Mouse (Mus musculus) forebrain, embryonic 15.5 days (tissue): ENCODE measurements around the gene Kcnk13. TPM values are rescaled to one million over a fixed set of nuclear protein-coding genes. Genes with fewer than 3 reads are reported as not detected.
"Not testable (repeated sequence)": the region's sequence is repeated elsewhere in the genome, so short reads cannot be mapped to it uniquely, and the experiment has no call there.

Experiments used
- ATAC-seq: fragments of 200-750 bp; cut with Nextera tagmentation; replicated peaks from 2 replicates; pipeline ENCODE4 v1.8.0; 2017; ENCODE audit warnings: mild to moderate bottlenecking, moderate TSS enrichment, moderate library complexity
- H3K27ac ChIP-seq: fragments of 300-500 bp; sonication (generic); replicated peaks from 2 replicates; pipeline ENCODE4 v1.5.1; 2015; ENCODE audit warnings: mild to moderate bottlenecking, inconsistent platforms
- H3K27me3 ChIP-seq: fragments of 300-500 bp; sonication (generic); 2 replicates; pipeline ENCODE4 v1.6.1; 2015; ENCODE audit warnings: inconsistent platforms
- H3K36me3 ChIP-seq: fragments of 300-500 bp; sonication (generic); 2 replicates; pipeline ENCODE4 v1.6.1; 2015; ENCODE audit warnings: mild to moderate bottlenecking, inconsistent platforms
- H3K4me1 ChIP-seq: fragments of 300-500 bp; sonication (generic); 2 replicates; pipeline ENCODE4 v1.6.1; 2015; ENCODE audit warnings: inconsistent platforms
- H3K4me2 ChIP-seq: fragments of 300-500 bp; sonication (generic); replicated peaks from 2 replicates; pipeline ENCODE4 v1.6.1; 2015; ENCODE audit warnings: mild to moderate bottlenecking, inconsistent platforms
- H3K4me3 ChIP-seq: fragments of 300-500 bp; sonication (generic); 2 replicates; pipeline ENCODE4 v1.5.1; 2015; ENCODE audit warnings: mild to moderate bottlenecking, inconsistent platforms
- H3K9ac ChIP-seq: fragments of 300-500 bp; sonication (generic); replicated peaks from 2 replicates; pipeline ENCODE4 v1.6.1; 2015; ENCODE audit warnings: mild to moderate bottlenecking, inconsistent platforms
- H3K9me3 ChIP-seq: fragments of 300-500 bp; sonication (generic); 2 replicates; pipeline ENCODE4 v1.6.1; 2016; ENCODE audit warnings: inconsistent platforms
- WGBS: fragments of 180-500 bp; shearing (Covaris S2); methylation state at CpG from one replicate; pipeline ENCODE4 v1.1.7; 2015; ENCODE audit warnings: mixed read lengths; 5-methylcytosine and 5-hydroxymethylcytosine counted together
- polyA plus RNA-seq: library from polyadenylated mRNA; unstranded; fragments of >200 nt; fragmentation: Nextera tagmentation; extraction: Ambion mirVana; gene quantifications from 2 replicates; pipeline ENCODE4 v1.2.1, GENCODE M21; 2015

Kcnk13 gene
- polyA plus RNA-seq, 1 experiment from 2014 or later, result 1.1 TPM

DNA sequence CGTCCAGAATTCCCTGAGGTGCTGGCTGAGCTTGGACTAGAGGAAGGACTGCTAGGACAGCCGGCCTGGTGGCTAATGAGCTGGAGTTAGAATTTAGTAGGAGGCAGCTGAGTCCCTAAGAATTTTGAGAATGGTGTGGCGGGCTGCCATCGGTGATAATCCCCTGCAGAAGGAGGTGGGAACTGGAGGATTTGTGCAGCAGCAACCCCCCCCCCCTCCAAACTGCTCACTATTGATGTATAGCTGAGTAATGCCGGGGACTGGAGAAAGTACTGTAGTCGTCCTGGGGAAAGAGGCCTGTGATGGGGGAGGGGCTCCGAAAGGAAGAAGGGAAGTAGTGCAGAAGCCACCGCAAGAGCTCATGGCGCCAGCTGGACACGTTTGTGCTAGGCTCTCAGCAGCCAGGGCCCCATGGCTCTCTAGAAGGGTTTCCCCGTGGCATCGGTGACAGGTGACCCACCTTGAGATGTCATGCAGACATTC lies 2.6 kb downstream of the Kcnk13 start:
- ATAC-seq, result no peak; the same call in 1 of the 2 replicates
- Histone ChIP-seq H3K9me3 (no peaks in the 10 kb centered on the region), H3K4me3 (no peak overlapping the region), H3K27me3 (peaks cover 56% of the 10 kb centered on the region), H3K27ac (no peak overlapping the region), H3K4me1 (peaks cover 31% of the 10 kb centered on the region), H3K4me2 (peak overlapping the region; percentile 78; the same call in 1 of the 2 replicates), H3K9ac (no peak overlapping the region), H3K36me3 (no peaks in the 10 kb centered on the region)
- WGBS, result 9% methylated on average over 12 of the region's 12 CpGs

DNA sequence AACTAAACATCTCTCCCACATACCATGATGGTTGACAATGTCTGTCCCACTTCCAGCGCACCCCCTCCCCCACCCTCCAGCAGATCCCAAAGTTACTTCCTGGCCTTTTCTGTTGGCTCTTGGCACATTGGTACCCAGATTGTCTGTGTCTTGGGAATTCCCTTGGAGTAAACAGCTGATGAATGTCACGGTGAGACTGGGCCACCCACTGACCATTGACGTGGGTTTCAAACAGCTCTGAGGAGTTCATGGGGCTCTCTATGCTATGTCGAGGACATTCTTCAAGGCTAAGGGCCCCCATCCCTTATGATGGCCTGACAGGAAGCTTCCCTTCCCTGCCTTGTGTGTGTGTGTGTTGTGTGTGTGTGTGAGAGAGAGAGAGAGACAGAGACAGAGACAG lies 5.6 kb downstream of the Kcnk13 start:
- Histone ChIP-seq H3K4me3 (no peak overlapping the region), H3K27ac (no peak overlapping the region), H3K4me2 (no peak overlapping the region), H3K9ac (no peak overlapping the region), H3K4me1 (peaks cover 23% of the 10 kb centered on the region), H3K36me3 (no peaks in the 10 kb centered on the region), H3K9me3 (no peaks in the 10 kb centered on the region), H3K27me3 (peaks cover 36% of the 10 kb centered on the region)
- no peak for ATAC-seq
- 84% methylated on average over 4 of the region's 4 CpGs for WGBS

DNA sequence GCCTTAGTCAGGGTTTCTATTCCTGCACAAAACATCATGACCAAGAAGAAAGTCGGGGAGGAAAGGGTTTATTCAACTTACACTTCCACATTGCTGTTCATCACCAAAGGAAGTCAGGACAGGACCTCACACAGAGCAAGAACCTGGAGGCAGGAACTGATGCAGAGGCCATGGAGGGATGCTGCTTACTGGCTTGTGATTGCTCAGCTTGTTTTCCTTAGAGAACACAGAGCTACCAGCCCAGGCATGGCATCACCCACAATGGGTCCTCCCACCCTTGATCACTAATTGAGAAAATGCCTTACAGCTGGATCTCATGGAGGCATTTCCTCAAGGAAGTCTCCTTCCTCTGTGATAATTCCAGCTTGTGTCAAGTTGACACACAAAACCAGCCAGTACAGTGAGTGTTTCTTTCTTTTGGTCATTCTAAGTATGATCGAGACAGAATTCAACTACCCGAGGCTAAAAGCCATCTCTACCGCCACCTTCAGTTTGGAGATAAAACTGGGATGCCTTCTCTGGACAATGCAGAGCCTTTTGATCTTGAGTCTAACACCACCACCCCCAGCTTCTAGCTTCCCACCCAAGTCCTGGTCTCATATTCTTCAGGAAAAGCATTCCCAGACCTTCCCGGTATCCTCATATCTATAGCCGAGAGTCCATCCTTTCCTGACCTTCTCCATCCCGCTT lies 7.1 kb downstream of the Kcnk13 start:
- not testable (repeated sequence) for H3K4me1 ChIP-seq, ATAC-seq, H3K4me3 ChIP-seq, H3K27ac ChIP-seq, H3K4me2 ChIP-seq, H3K9me3 ChIP-seq, H3K9ac ChIP-seq, H3K36me3 ChIP-seq
- H3K27me3 ChIP-seq, result peaks cover 25% of the 10 kb centered on the region
- 78% methylated on average over 7 of the region's 7 CpGs for WGBS

DNA sequence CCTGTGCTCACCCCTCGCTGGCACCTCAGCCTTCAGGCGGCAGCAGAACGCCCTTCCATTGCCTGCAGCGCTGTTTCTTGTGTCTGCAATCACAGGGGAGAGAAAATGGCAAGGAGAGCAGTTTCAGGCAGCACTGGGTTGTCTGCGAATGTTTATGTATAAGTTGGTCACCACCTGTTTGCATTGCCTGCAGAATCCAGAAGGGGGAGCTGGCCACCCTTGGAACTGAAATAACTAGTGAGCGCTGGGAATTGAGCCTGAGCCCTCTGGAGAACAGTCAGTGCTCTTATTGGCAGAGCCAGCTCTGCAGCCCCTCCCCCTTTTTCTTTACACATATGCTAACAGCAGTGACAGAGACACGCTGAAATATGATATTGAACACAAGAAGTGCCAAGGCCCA lies 8.5 kb downstream of the Kcnk13 start:
- no peak overlapping the region for H3K9ac ChIP-seq
- no peak overlapping the region for H3K4me3 ChIP-seq
- peaks cover 11% of the 10 kb centered on the region for H3K27me3 ChIP-seq
- H3K27ac ChIP-seq, result no peak overlapping the region
- WGBS, result 58% methylated on average over 7 of the region's 7 CpGs
- no peak for ATAC-seq
- no peaks in the 10 kb centered on the region for H3K36me3 ChIP-seq
- H3K4me2 ChIP-seq, result no peak overlapping the region
- no peaks in the 10 kb centered on the region for H3K4me1 ChIP-seq
- H3K9me3 ChIP-seq, result no peaks in the 10 kb centered on the region

DNA sequence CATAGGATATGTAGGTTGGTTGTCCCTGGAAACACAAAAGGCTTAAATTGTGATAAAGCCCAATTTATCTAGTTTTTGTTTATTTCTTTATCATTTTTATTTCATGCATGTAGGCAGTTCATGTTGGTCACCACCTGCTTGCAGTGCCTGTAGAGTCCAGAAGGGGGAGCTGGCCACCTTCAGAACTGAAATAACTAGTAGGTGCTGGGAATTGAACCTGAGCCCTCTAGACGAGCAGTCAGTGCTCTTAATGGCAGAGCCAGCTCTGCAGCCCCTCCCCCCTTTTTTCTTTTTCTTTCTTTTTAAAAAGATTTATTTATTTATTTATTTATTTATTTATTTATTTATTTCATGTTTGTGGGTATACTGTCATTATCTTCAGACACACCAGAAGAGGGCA lies 9.4 kb downstream of the Kcnk13 start:
- Histone ChIP-seq H3K9ac (no peak overlapping the region), H3K4me3 (no peak overlapping the region), H3K4me2 (no peak overlapping the region), H3K36me3 (no peaks in the 10 kb centered on the region), H3K4me1 (no peaks in the 10 kb centered on the region), H3K9me3 (no peaks in the 10 kb centered on the region), H3K27ac (no peak overlapping the region), H3K27me3 (peaks cover 4% of the 10 kb centered on the region; the same call in 1 of the 2 replicates)
- WGBS, result 67% methylated on average over 1 of the region's 1 CpGs
- no peak for ATAC-seq

DNA sequence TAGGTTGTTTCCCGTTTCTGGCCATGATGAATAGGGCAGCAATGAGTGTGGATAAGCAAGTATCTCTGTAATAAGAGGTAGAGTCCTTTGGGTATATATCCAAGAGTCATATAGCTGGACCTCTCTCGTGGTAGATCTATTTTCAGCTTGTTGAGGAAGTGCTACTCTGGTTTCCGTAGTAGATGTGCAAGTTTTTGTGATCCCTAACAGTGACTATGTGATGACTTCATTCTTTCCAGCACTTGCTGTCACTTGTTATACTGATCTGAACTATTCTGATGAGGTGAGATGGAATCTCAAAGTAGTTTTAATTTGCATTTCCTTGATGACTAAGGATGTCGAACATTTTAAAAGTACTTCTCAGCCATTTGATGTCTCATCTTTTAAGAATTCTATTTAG lies 15.2 kb downstream of the Kcnk13 start:
- whole genome bisulfite sequencing, result 87% methylated on average over 4 of the region's 4 CpGs
- ATAC-seq, result no peak

DNA sequence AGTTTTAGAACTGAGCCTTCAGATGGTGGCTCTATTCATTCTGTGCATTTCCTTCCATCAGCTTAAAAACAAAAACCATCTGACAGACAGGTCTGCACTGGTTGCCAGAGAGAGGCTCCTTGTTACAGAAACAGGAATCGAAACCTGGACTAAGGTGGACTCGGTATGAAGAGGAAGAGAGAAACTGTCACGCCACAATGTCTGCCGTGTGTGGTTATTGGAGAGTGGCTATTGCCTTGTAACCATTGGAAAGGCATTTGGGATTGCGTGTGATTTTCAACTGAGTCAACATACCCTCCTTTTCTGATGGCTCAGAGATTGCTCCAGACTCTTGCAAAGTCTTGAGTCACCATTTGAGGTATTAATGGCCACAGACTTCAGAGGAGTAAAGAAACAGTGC lies 22.5 kb downstream of the Kcnk13 start:
- WGBS, result 94% methylated on average over 5 of the region's 5 CpGs
- Histone ChIP-seq H3K4me3 (no peak overlapping the region), H3K4me2 (no peak overlapping the region), H3K9ac (no peak overlapping the region), H3K36me3 (no peaks in the 10 kb centered on the region), H3K9me3 (no peaks in the 10 kb centered on the region), H3K4me1 (no peaks in the 10 kb centered on the region), H3K27ac (no peak overlapping the region), H3K27me3 (no peaks in the 10 kb centered on the region)
- no peak for ATAC-seq

More for the DNA sequence above, 15.2 kb downstream of the Kcnk13 start:
- Histone ChIP-seq H3K4me1 (no peaks in the 10 kb centered on the region), H3K27me3 (no peaks in the 10 kb centered on the region), H3K36me3 (no peaks in the 10 kb centered on the region), H3K9me3 (no peaks in the 10 kb centered on the region), H3K4me3 (no peak overlapping the region), H3K27ac (no peak overlapping the region), H3K9ac (no peak overlapping the region), H3K4me2 (no peak overlapping the region)

DNA sequence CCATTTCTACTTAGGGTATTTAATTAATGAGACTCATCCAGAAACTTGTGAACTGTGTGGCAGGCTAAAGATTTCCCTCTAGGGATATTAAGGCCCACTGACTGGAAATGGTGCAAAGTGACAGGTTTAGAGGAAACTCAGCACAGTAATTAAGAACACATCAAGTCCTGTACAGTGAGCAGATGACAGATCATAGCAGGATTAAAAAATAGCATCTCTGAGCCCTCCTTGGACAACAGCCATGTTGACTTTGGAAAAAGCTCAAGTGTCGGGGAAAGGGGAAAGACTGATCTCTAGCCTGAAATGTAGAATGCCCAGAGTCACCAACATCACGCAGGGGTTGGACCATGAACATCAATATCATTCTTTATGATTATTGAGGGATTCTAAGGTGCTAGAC lies 23.8 kb downstream of the Kcnk13 start:
- H3K4me2 ChIP-seq, result no peak overlapping the region
- no peak overlapping the region for H3K4me3 ChIP-seq
- H3K27me3 ChIP-seq, result no peaks in the 10 kb centered on the region
- H3K4me1 ChIP-seq, result no peaks in the 10 kb centered on the region
- H3K9me3 ChIP-seq, result no peaks in the 10 kb centered on the region
- ATAC-seq, result no peak
- no peaks in the 10 kb centered on the region for H3K36me3 ChIP-seq
- no peak overlapping the region for H3K27ac ChIP-seq
- WGBS, result 86% methylated on average over 2 of the region's 2 CpGs
- H3K9ac ChIP-seq, result no peak overlapping the region

DNA sequence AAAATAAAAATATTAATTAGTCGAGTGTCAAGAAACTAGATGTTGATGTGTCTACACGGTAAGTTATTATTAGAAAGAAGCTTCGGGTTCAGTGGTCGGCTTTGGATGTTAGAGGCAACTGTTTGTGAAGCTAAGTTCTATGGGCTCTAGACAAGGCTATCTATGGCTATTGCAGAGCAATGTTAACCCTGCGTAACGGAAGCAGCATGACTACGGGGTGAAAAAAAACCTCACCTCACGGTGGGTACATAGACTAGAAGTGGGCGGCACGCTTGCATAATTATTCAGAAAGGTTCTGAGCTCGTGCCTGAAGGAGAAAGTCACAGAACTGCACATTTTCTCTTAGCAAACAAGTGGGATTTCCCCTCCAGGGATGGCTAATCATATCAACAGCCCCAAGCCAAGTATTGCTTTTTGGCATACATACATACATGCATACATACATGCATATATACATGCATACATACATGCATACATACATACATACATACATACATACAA lies 28.1 kb downstream of the Kcnk13 start:
- H3K4me3 ChIP-seq, result no peak overlapping the region
- 89% methylated on average over 11 of the region's 11 CpGs for WGBS

DNA sequence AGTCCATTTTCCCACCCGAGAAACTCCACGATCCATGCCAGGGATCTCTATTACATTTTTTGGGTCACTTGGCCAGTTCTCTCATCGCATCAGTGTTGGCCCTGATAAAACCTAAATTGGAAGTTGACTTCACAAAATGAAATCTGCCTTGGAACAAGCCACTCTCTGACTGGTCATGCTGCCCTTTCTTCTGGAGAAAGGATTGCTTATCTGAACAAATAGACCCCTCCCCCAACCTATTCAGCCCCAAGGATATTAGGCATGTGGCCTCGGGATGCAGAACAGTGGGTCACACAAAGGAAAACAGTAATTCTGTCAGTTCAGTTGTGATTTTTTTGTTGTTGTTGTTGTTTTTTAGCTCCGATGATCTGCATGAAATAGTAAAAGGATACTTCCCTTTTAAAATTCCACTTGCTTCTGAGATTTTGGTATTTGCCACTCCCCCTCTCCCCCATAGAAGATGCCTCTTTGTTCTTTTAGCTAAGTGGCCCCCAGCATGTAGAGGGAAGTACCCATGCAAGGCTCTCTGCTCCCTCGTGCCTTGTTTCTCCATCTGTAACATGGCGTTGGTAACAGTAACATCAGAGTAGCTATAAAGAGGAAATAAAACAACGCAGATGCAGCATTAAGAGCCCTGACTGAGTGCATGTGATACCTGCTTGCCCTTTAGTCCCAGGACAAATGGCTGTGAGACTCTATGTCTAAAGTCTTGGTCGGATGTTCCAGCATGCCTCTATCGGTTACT lies 29.0 kb downstream of the Kcnk13 start:
- WGBS, result 68% methylated on average over 10 of the region's 10 CpGs
- H3K9ac ChIP-seq, result no peak overlapping the region
- H3K9me3 ChIP-seq, result no peaks in the 10 kb centered on the region
- H3K4me3 ChIP-seq, result no peak overlapping the region
- no peaks in the 10 kb centered on the region for H3K4me1 ChIP-seq
- no peak overlapping the region for H3K4me2 ChIP-seq
- no peaks in the 10 kb centered on the region for H3K27me3 ChIP-seq
- H3K27ac ChIP-seq, result no peak overlapping the region
- no peaks in the 10 kb centered on the region for H3K36me3 ChIP-seq
- no peak for ATAC-seq

More for the DNA sequence above, 28.1 kb downstream of the Kcnk13 start:
- H3K9me3 ChIP-seq, result no peaks in the 10 kb centered on the region
- no peak overlapping the region for H3K4me2 ChIP-seq
- no peaks in the 10 kb centered on the region for H3K36me3 ChIP-seq
- ATAC-seq, result no peak
- no peak overlapping the region for H3K9ac ChIP-seq
- H3K27ac ChIP-seq, result no peak overlapping the region
- no peaks in the 10 kb centered on the region for H3K27me3 ChIP-seq
- no peaks in the 10 kb centered on the region for H3K4me1 ChIP-seq

DNA sequence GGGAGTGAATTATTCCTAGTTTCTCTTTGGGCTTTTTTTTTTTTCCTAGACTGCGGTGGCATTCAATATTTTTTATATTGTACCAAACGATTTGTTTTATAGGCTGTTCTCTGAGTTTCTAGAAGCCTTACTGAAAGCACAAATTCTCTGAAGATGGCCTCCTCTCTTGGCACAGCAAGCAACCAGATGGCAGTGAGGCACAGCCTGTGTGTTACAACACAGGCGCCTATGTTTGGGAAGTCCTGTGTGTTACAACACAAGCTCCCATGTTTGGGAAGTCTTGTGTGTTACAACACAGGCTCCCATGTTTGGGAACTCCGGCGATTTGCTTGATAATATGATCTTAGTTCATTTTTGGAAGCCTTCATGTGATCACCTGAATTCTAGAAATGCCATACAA lies 31.7 kb downstream of the Kcnk13 start:
- 86% methylated on average over 5 of the region's 5 CpGs for WGBS
- H3K36me3 ChIP-seq, result no peaks in the 10 kb centered on the region
- H3K4me2 ChIP-seq, result no peak overlapping the region
- no peak overlapping the region for H3K9ac ChIP-seq
- no peak for ATAC-seq
- no peak overlapping the region for H3K27ac ChIP-seq
- H3K9me3 ChIP-seq, result no peaks in the 10 kb centered on the region
- no peak overlapping the region for H3K4me3 ChIP-seq
- H3K4me1 ChIP-seq, result no peaks in the 10 kb centered on the region
- H3K27me3 ChIP-seq, result no peaks in the 10 kb centered on the region

DNA sequence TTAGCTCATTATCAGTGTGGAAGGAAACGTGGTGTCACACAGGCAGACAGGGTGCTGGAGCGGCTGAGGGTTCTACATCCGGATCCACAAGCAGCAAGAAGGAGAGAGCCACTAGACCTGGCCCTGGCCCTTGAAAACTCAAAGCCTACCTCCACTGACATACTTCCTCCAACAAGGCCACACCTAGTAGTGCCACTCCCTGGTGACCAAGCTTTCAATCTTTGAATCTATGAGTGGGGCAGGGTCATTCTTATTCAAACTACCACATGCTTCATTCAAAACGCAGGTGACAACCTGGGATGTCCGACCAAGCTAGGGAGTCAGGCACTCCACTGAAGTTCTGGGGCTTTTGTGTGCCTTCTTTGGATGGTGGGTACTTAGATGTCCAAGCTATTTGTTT lies 35.4 kb downstream of the Kcnk13 start:
- H3K9ac ChIP-seq, result no peak overlapping the region
- WGBS, result 82% methylated on average over 5 of the region's 5 CpGs

More for the DNA sequence above, 35.4 kb downstream of the Kcnk13 start:
- peaks cover 7% of the 10 kb centered on the region for H3K4me1 ChIP-seq
- no peak overlapping the region for H3K4me3 ChIP-seq
- no peaks in the 10 kb centered on the region for H3K27me3 ChIP-seq
- H3K36me3 ChIP-seq, result no peaks in the 10 kb centered on the region
- H3K9me3 ChIP-seq, result no peaks in the 10 kb centered on the region
- no peak for ATAC-seq
- no peak overlapping the region for H3K27ac ChIP-seq
- H3K4me2 ChIP-seq, result no peak overlapping the region
